Mouse (Mus musculus) intestine, postnatal 0 days (tissue): ENCODE data around the gene Marveld3. TPM values are rescaled to one million over a fixed set of nuclear protein-coding genes. Genes with fewer than 3 reads are reported as not detected.

Experiments
- ATAC-seq: fragments of 200-750 bp; cut with Nextera tagmentation; 2 replicates; pipeline ENCODE4 v1.8.0; 2017; ENCODE audit warnings: mild to moderate bottlenecking, moderate TSS enrichment, moderate library complexity
- H3K27ac ChIP-seq: fragments of 300-500 bp; sonication (generic); 2 replicates; pipeline ENCODE4 v1.5.1; 2014; ENCODE audit warnings: mild to moderate bottlenecking, low read depth, low read length, moderate library complexity
- H3K27me3 ChIP-seq: fragments of 300-500 bp; sonication (generic); replicated peaks from 2 replicates; pipeline ENCODE4 v1.6.1; 2014; ENCODE audit warnings: low read length, mixed read lengths; ENCODE audit not compliant: control insufficient read depth, insufficient read depth
- H3K36me3 ChIP-seq: fragments of 300-500 bp; sonication (generic); 2 replicates; pipeline ENCODE4 v1.6.1; 2014; ENCODE audit warnings: mild to moderate bottlenecking, moderate library complexity; ENCODE audit not compliant: control insufficient read depth, insufficient read depth
- H3K4me1 ChIP-seq: fragments of 300-500 bp; sonication (generic); replicated peaks from 2 replicates; pipeline ENCODE4 v1.6.1; 2014; ENCODE audit warnings: antibody characterized with exemption, low read length, mixed read lengths; ENCODE audit not compliant: control insufficient read depth, insufficient read depth
- H3K4me2 ChIP-seq: fragments of 300-500 bp; sonication (generic); replicated peaks from 2 replicates; pipeline ENCODE4 v1.6.1; 2014; ENCODE audit warnings: low read depth, mild to moderate bottlenecking, moderate library complexity
- H3K4me3 ChIP-seq: fragments of 300-500 bp; sonication (generic); 2 replicates; pipeline ENCODE4 v1.5.1; 2014; ENCODE audit warnings: low read depth, low read length
- H3K9ac ChIP-seq: fragments of 300-500 bp; sonication (generic); 2 replicates; pipeline ENCODE4 v1.6.1; 2014; ENCODE audit warnings: mild to moderate bottlenecking, low read depth, low read length
- H3K9me3 ChIP-seq: fragments of 300-500 bp; sonication (generic); 2 replicates; pipeline ENCODE4 v1.6.1; 2016; ENCODE audit warnings: mixed run types; ENCODE audit not compliant: control insufficient read depth
- CTCF ChIP-seq: sonication (generic); IDR thresholded peaks from 2 replicates; pipeline ENCODE4 v1.5.1; 2016; ENCODE audit warnings: low read depth, mild to moderate bottlenecking, control low read depth, antibody characterized with exemption, moderate library complexity
- WGBS: fragments of 180-500 bp; shearing (Covaris S2); extraction: QIAGEN DNeasy Blood & Tissue Kit; methylation state at CpG from one replicate; pipeline ENCODE4 v1.1.7; 2014; 5-methylcytosine and 5-hydroxymethylcytosine counted together
- polyA plus RNA-seq: library from polyadenylated mRNA; unstranded; fragments of >200 nt; fragmentation: Nextera tagmentation; extraction: Ambion mirVana; gene quantifications from 2 replicates; pipeline ENCODE4 v1.2.1, GENCODE M21; 2015

Marveld3 gene
- polyA plus RNA-seq, 1 experiment from 2014 or later: 25.0 TPM

DNA sequence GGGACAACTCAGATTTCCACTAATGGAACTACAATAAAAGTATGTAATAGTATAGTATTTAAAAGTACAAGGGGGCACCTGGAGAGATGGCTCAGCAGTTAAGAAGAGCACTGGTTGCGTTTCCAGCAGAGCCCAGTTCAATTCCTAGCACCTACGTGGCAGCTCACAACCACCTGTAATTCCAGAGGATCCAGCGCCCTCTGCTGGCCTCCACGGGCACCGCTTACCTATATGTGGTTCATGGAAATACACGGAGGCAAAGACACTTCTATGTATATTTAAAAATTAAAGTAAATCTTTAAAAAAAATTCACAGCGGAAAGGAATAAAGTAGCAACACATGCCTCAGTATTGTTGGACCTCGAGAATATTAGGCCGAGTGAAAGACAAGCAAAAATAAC, 41.0 kb upstream of the Marveld3 start:
- H3K4me2 ChIP-seq: no peak overlapping the region
- H3K27me3 ChIP-seq: no peaks in the 10 kb centered on the region
- H3K4me1 ChIP-seq: no peaks in the 10 kb centered on the region
- TF ChIP-seq CTCF: peak; percentile 72
- no peak overlapping the region for H3K4me3 ChIP-seq
- 40% methylated on average over 9 of the region's 9 CpGs for WGBS
- no peaks in the 10 kb centered on the region for H3K9me3 ChIP-seq
- H3K27ac ChIP-seq: no peak overlapping the region
- no peak for ATAC-seq
- no peak overlapping the region for H3K9ac ChIP-seq
- H3K36me3 ChIP-seq: no peaks in the 10 kb centered on the region

DNA sequence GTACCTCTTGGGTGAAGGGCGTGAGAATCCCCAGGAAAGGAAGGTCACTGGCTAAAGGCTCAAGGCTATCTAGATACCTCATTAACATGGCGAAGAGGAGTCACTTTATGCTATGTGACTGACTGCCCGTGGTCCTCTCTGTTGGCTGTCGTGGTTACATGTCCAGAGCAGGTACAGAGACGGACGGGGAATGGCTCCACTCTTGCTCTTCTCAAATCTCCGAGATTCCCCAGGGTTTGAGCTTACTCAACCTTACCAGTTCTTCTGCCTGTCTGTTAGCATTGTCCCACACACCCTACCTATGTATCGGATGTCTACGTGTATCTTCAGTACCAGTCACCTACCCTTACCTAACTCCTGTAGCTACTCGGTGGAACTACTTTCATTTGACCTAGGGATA, 38.0 kb upstream of the Marveld3 start:
- H3K4me3 ChIP-seq: no peak overlapping the region
- no peak for ATAC-seq
- TF ChIP-seq CTCF: no peak
- no peak overlapping the region for H3K4me2 ChIP-seq
- H3K4me1 ChIP-seq: no peaks in the 10 kb centered on the region
- no peak overlapping the region for H3K9ac ChIP-seq
- H3K27ac ChIP-seq: no peak overlapping the region
- H3K36me3 ChIP-seq: no peaks in the 10 kb centered on the region
- no peaks in the 10 kb centered on the region for H3K27me3 ChIP-seq
- WGBS: 84% methylated on average over 10 of the region's 10 CpGs
- H3K9me3 ChIP-seq: no peaks in the 10 kb centered on the region

DNA sequence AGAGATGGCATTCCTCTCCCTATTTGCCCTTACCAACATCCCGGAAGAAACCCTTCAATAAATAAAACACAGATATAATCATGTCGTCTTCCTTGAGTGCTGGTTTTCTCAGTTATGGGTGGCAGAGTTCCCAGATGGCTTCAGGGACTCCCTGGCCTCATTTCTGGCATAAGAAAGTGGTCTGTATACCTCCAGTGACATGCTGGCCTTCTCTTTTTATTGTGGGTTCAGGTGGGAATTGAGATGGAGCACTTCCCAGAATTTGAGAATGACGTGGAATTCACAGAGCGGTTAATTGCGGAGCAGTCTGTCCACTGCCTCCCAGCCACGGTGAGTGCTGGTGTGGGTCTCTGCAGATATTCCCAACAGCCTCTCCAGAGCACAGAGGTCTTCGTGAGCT, 36.1 kb upstream of the Marveld3 start:
- Histone ChIP-seq H3K4me3 (no peak overlapping the region), H3K9ac (no peak overlapping the region), H3K27ac (no peak overlapping the region), H3K27me3 (no peaks in the 10 kb centered on the region), H3K4me2 (no peak overlapping the region), H3K4me1 (no peaks in the 10 kb centered on the region), H3K9me3 (no peaks in the 10 kb centered on the region), H3K36me3 (no peaks in the 10 kb centered on the region)
- no peak for ATAC-seq
- no peak for TF ChIP-seq CTCF
- 75% methylated on average over 7 of the region's 7 CpGs for WGBS

DNA sequence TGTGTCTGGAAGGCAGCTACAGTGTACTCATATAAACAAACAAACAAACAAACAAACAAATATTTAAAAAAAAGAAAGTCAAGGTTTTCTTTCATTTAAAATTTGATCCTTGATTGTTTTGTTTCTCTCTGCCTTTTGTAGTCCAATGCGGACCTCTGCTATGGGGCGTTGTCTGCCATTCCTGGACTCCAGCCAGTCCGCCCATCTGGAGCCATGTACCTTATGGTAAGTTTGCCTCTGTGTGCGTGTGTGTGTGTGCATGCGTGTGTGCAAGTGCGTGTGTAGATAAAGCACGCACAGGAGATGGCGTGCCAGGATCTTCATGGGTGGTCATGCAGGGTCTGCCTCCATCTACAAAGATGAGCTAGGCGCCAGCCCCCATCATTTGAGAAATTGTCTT, 35.4 kb upstream of the Marveld3 start:
- WGBS: 91% methylated on average over 9 of the region's 9 CpGs
- H3K9ac ChIP-seq: no peak overlapping the region
- no peaks in the 10 kb centered on the region for H3K9me3 ChIP-seq
- H3K27ac ChIP-seq: no peak overlapping the region
- H3K36me3 ChIP-seq: no peaks in the 10 kb centered on the region
- H3K27me3 ChIP-seq: no peaks in the 10 kb centered on the region
- no peaks in the 10 kb centered on the region for H3K4me1 ChIP-seq
- no peak overlapping the region for H3K4me3 ChIP-seq
- no peak for ATAC-seq
- TF ChIP-seq CTCF: no peak
- H3K4me2 ChIP-seq: no peak overlapping the region

DNA sequence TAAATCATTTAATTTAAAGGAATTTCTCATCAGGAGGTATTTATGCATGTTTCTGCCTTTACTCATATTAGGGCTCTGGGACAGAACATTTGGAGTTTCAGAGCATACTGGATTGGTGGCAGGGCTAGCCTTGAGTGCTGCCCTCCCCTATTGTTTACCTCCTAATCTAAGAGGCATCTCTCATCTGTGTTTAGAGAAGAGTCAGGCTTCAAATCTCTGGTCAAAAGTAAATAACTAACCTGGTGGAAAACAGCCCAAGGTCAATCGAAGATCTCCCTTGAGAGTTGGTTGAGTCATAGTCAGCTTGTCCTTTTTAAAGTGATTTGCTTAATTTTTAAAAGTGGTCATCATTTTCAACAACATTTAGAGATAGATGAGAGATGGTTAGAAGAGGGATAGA, 30.9 kb upstream of the Marveld3 start:
- Histone ChIP-seq H3K9ac (no peak overlapping the region), H3K4me2 (no peak overlapping the region), H3K27me3 (0 out of 2 replicates have a peak, but pooled peaks cover 5% of the 10 kb centered on the region), H3K9me3 (no peaks in the 10 kb centered on the region), H3K4me1 (no peaks in the 10 kb centered on the region), H3K36me3 (no peaks in the 10 kb centered on the region), H3K4me3 (no peak overlapping the region), H3K27ac (no peak overlapping the region)
- ATAC-seq: no peak
- WGBS: 39% methylated on average over 1 of the region's 1 CpGs
- TF ChIP-seq CTCF: no peak

GRCm38 (mm10) chr8:109992166-109992565, 30.2 kb upstream of the Marveld3 start:
- no peak for TF ChIP-seq CTCF
- ATAC-seq: no peak
- Histone ChIP-seq H3K4me1 (no peaks in the 10 kb centered on the region), H3K9me3 (no peaks in the 10 kb centered on the region), H3K36me3 (no peaks in the 10 kb centered on the region), H3K4me3 (no peak overlapping the region), H3K4me2 (no peak overlapping the region), H3K27ac (no peak overlapping the region), H3K9ac (no peak overlapping the region), H3K27me3 (0 out of 2 replicates have a peak, but pooled peaks cover 5% of the 10 kb centered on the region)
- WGBS: 78% methylated on average over 5 of the region's 5 CpGs

- Histone ChIP-seq H3K27me3 (0 out of 2 replicates have a peak, but pooled peaks cover 5% of the 10 kb centered on the region), H3K27ac (no peak within 1 kb of the TSS), H3K9ac (no peak within 1 kb of the TSS), H3K4me2 (no peak within 1 kb of the TSS), H3K36me3 (no peaks in the 10 kb centered on the region), H3K4me1 (no peaks in the 10 kb centered on the region), H3K9me3 (no peaks in the 10 kb centered on the region), H3K4me3 (no peak within 1 kb of the TSS)
- 76% methylated on average over 8 of the region's 8 CpGs for WGBS
- no peak for ATAC-seq
- no peak for TF ChIP-seq CTCF
Observed at GRCm38 (mm10) chr8:109990224-109990623, 28.2 kb upstream of the Marveld3 start, which contains the start of gene Tat. TSS of gene Tat (plus strand) at chr8:109990437.
